Mouse (Mus musculus) cerebellum, postnatal 25 days (tissue): ENCODE data around the gene Rnf2.
"Not testable (repeated sequence)": the region's sequence is repeated elsewhere in the genome, so short reads cannot be mapped to it uniquely, and the experiment has no call there.

Source experiments
- DNase-seq, 2 experiments: peaks; one replicate each; pipeline ENCODE4 v3.0.0; 2021; ENCODE audit warnings: mixed read lengths in 2 of 2

Gene Rnf2

DNA sequence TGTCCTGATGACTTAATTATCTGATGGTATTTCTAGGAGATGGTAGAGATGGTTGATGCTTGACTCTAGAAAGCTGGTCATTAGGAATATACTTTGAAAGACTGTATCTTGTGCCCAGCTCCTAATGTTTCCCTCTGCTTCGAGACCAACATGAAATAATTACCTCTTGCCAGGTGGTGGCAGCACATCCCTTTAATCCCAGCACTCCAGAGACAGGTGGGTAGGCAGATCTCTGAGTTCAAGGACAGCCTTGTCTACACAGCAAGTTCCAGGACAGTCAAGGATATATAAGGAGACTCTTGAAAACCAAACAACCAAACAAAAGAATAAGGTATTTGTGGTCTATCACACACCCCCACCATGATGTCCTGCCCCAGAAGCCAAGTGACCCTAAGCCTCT, 17.2 kb downstream of the Rnf2 start:
- peak in 1 of 2 experiments; percentile 39 for DNase-seq

DNA sequence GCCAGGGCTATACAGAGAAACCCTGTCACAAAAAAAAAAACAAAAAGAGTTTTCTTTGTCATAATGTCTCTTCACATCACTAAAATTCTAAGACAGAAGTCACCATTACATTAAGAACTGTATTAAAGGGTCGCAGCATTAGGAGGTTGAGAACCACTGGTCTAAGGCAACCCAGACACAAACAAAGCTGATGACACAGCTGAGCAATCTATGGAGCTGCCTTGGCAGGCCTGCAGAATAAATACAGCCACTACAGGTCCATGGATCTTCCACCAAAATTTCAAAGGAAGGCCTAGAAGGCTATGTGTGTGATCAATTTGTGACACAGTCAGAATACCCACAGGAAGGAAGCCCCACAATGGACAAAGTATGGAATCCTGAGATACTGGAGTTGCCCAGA, 18.3 kb downstream of the Rnf2 start:
- no peak for DNase-seq

DNA sequence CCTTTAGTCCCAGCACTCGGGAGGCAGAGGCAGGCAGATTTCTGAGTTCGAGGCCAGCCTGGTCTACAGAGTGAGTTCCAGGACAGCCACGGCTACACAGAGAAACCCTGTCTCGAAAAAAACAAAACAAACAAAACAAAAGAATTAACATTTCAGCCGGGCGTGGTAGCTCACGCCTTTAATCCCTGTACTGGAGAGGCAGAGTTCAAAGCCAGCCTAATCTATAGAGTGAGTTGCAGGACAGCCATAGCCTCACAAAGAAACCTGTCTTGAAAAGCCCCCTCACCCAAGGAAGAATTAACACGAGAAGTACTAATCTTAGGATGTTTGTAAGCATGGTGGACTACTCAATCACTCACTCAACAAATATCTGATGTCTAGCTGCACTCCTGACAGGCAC, 28.4 kb downstream of the Rnf2 start:
- DNase-seq, result not testable (repeated sequence)

DNA sequence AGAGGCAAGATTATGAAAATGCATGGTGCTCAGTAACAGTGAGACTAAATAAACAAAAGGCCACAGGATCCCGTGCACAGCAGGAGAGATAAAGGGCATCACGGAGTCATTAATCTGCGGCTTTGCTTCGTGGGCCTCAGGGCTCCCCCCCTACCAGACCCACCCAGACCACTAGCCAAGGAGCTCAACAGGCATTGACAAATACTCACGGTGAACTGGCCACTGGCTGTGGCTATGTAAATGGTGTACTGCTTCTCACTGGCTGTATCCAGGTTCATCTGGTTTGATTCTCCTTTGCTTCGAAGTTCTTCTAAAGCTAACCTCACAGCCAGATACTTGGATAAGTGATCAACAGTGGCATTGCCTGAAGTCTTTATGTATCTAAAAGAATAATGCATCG, 29.3 kb downstream of the Rnf2 start:
- no peak for DNase-seq

DNA sequence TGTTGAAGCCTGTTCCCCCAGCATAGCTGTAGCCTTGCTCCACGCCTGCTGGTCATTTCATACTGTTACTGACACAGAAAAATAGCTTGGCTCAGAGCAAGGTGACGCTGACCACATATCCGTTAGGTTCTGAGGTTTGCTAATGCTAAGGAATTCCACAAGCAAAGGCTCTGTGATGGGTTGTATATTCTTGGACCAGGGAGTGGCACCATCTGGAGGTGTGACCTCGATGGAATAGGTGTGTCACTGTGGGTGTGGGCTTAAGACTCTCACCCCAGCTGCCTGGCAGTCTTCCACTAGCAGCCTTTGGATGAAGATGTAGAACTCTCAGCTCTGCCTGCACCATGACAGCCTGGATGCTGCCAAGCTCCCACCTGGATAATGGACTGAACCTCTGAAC, 34.2 kb downstream of the Rnf2 start:
- peak in 1 of 2 experiments; percentile 20 for DNase-seq

DNA sequence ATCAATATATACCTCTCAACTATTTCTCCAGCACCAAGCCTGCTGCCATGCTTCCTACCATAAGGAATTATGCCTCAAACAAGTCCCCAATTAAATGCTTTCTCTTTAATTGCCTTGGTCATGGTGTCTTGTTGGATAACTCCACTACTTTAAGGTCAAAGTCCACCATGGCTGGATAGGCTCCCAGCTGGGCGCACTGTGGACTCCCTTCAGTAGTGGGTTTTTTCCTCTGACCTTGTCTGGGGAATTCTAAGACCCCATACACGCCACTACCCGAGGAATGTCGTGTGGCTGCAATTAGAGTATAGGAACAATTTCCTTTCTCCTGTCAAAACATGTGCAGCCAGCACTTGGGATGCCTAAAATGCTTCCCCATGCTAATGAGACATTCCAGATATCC, 35.8 kb downstream of the Rnf2 start:
- no peak for DNase-seq

DNA sequence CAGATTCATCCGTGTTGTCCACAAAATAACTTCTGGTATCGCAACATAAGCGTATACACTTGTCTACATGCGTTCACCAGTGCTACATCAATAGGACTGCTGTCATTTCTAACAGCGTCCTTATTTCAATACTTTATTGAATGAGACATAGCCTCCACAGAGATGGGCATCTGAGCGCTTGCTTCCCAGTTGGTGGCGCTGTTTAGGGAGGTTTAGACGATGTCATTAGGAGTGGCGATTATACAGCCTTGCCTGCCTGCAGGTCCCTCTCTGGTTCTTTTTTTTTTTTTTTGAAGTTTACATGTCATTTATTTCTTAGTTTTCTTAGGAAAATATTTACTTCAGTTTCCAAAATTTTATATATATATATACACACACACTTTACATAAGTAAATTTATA, 39.5 kb downstream of the Rnf2 start:
- peak in 1 of 2 experiments; percentile 34 for DNase-seq

DNA sequence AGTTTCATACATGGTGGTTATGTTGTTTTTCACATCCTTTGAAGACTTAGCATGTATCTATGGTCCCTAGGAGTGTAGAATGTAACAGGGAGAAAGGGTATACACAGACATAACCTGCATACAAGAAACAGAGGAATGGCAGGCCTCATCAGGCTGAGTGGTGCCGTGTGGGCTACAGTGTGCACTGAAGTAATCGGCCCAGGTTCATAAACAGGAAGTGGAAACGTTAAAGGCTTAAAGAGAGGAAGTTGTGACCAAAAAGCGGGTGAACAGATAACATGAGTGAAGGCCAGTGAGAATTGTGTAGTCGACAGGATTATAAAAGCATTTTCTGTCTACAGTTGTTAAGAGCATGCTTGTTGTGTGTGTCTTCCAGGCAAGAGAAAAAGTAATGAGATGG, 43.7 kb downstream of the Rnf2 start:
- DNase-seq, result no peak

DNA sequence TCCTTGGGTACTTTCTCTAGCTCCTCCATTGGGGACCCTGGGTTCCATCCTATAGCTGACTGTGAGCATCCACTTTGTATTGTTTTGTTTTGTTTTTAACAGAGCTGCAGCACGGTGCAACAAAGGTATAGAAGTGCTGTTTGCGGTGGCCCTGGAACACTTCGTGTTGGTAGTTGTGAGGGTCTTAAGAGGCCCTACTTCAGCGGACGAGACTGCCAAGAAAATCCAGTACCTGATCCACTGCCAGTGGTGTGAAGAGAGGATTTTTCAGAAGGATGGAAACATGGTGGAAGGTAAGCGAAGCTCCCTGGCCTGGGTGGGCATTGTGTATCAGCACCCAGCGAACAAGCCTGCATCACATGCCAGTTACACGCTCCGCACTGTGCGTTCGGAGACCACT, 48.8 kb downstream of the Rnf2 start:
- DNase-seq, result no peak

DNA sequence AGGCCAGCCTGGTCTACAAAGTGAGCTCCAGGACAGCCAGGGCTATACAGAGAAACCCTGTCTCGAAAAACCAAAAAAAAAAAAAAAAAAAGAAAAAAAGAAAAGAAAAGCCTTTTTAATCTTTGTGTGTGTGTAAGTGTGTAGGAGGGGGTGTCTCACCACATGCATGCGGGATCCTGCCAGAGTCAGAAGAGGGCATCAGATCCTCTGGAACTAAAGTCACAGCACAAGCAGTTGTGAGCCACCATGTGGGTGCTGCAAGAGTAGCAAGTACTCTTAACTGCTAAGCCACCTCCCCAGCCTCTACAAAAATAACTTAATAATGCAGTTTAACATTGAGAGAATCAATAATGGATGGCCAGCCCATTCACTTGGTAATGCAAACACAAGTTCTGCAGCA, 49.9 kb downstream of the Rnf2 start:
- DNase-seq, result no peak

DNA sequence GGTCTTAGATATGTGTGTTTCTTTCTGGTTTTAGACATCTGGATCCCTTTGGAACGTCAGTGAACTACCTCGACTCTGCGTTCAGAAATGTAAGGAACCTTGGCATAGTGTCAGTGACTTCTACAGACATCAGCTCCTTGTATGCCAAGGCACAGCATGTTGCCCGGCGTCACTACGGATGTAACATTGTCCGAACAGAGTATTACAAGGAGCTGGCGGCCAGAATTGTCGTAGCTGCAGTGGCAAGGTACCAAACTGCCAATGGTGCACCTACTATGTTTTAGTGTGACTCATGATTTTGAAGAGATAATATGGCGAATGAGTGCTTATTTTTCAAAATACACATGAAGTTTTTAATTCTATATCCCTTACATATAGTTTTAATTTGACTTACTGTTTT, 50.9 kb downstream of the Rnf2 start:
- peak; percentile 29 to 56 for DNase-seq

DNA sequence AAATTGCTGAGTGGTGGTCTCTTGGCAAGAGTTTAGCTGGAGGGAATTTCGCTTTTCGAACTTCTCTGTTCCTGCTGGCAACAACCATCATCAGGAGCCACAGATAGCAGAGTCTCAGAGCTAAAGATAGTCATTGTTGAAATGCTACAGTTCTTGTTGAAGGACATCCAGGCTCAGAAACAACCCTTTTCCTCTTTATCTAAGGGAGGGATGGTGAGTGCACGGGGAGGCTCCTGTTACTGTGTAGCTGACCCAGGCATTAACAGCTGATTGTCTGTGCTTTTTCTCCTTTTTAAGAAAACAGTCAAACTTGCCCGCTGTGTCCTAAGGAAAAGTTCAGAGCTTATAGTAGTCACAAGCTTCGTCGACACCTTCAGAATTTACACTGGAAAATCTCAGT, 65.3 kb downstream of the Rnf2 start:
- DNase-seq, result no peak

DNA sequence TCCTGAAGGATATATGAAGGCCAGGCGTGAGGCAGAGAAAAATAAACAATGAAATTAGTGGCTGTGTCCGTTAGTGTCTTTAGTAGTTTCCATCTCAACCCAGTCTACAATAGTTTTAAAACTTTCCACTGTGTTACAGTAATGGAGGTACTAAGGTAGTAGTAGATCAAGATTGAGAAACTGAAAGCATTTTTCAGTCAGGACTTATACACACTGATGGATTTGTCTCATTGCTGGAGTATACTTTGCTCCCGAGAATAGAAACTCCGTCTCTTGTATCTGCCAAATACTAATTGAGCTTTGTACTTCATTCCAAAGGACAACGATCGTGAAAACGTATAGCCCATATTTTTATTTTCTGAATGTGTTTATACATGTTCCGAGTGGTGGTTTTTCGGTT, 71.4 kb downstream of the Rnf2 start:
- no peak for DNase-seq

DNA sequence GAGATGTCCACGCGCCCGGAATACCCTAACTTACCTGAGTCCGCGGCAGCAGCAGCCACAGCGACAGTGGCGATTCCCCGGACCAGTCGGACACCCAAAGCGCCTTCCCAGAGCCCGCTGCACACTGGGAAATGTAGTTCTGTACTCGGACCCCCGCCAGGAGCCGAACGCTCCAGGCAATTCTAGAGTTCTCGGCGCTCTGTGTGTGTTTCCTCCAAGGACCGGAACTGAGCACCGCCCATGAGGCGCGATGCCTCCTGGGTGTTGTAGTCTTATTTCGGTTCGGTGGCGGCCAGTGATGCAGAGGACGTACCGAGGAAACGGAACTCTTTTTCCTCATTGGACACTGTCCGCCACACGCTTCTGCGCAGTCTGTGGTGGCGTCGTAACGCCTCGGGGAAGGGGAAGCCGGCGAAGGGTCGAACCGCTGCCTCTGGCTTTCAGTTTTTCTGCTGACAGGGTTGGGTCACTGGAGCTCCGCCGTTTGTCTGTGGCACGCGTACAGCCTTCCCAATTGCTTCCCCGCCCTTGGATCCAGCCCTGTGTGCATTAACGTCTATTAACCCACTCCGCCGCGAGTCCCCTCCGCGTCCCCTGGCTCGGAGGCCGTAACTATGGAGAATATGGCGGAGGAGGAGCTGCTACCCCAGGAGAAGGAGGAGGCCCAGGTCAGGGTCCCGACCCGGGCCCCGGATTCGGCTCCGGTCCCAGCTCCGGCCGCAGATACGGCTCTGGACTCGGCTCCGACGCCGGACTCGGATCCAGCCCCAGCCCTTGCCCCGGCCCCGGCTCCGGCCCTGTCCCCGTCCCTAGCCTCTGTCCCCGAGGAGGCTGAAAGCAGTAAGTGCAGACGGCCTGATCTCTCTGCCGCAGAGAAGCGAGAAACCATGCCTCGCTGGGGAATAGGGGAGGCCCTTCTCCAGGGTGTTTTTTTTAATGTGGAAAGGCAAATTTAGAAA, 72.2 kb downstream of the Rnf2 start, which contains the start of the genes Swt1 and Trmt1l:
Swt1 (minus strand) TSS at position 193 of the 959 bp plus-strand sequence.
Trmt1l (plus strand) TSS at position 280 of the 959 bp plus-strand sequence.
- peak; percentile 99 for DNase-seq

DNA sequence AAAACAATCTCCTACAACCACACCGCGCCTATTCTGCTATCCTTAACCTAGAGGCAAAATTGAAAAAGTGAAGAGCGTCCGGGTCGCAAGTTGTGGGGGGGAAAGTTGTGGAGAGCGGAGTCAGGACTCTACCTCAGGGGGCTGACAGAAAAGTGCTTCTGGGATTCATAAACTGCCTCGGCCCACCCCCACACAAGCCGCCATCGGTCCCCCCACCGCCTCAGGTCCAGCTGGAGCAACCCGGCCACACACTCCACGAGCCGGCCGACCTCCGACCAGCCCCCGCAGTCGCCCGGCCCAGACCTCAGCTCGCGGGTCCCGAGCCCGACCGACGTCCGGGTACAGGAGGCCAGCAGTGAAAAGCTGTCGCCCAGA, 72.9 kb downstream of the Rnf2 start:
- no peak for DNase-seq

DNA sequence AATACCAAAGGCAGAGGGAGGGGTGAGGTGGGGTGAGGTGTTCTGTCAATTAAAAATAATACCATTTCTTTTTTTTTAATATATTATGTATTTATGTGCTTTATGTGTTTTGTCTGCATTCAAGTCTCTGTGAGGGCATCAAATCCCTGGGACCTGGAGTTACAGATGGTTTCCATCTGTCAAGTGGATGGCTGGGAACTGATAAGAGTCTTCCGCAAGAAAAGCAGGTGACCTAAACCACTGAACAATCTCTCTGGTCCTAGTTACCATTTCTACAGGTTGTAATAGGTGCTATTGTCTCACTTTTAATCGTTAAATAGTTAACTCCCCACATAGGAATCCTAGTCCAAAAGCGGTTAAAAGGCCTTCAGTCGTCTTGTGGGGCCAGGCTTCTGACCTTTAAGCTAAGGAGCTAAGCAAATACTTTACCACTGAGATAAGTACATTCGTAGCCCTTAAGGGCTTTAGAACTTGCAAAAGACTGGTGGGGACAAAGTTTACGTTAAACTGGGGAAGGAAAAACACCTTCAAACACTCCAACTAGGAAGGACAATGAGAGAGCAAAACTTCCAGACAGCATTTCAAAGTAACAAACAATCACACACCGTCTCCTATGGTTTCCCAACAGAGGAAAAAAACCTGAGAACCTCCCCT, 73.7 kb downstream of the Rnf2 start:
- DNase-seq, result no peak

DNA sequence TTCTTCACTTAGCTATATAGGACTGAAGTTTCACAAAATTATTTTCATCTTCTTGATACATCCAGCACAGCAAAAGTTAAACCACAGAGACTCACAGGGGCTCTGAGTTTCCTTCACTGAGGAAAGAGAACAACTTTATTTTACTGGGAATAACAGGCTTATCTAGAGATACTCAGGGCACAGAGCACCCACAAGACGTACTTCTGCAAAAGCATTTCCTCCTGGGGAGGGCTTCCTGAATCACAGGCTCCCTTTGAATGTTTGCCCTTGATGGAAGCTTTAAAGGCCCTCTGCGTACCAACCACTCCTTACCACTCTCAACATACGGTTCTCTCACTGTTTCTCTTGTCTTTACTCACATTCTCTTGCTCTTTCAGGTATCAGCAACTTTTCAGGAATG, 78.6 kb downstream of the Rnf2 start:
- no peak for DNase-seq

DNA sequence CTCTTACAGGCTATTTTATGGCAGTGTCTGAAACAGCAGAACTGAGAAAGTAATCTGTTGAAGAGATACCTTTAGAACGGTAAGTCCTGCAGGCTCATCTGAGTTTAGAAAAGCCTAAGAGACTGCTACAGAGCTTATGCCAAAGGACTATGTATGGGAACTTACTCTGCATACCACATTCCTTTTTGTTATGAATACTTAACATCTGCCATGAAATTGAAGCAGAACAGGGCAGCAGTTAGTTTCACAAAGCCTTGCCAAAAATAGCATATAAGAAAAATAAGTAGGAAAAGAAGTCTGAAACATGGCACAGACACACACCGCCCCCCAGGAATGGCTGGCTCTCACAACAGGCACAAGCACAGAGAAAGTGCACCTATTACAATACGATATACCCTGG, 90.9 kb downstream of the Rnf2 start:
- DNase-seq, result no peak
